8 mouse cellular contexts compared by ENCODE assay signal in genomic region chr4:140684141-140684871, GRCm38 (mm10). TPM values are rescaled to one million over a fixed set of nuclear protein-coding genes. Genes with fewer than 3 reads are reported as not detected.
DNase-seq lines count a peak whose midpoint lies in the region; ATAC-seq and TF ChIP-seq lines count a peak whose summit lies in the region.

No protein-coding gene starts in this region.

- H3K9me3 ChIP-seq in E14TG2a.4 (ENCODE audit: low read length) = no peaks in the 10 kb centered on the region
- no peaks in the 10 kb centered on the region for H3K9me3 ChIP-seq in heart, embryonic 10.5 days
- H3K9me3 ChIP-seq in limb, embryonic 11.5 days (ENCODE audit: control insufficient read depth, low read length) = no peaks in the 10 kb centered on the region
- no peaks in the 10 kb centered on the region for H3K9me3 ChIP-seq in midbrain, embryonic 10.5 days (replicated peaks)

- peak; percentile 92 for DNase-seq in heart, embryonic 10.5 days (ENCODE audit: low spot score)
- peak; percentile 85 for DNase-seq in limb, embryonic 11.5 days (ENCODE audit: low spot score)
- DNase-seq in midbrain, embryonic 10.5 days (ENCODE audit: low spot score) = peak; percentile 49
- DNase-seq in right cerebral cortex, adult 2 months (ENCODE audit: low spot score in 2 of 2) = no peak
- no peak for DNase-seq in cerebellum, adult 9-11 months
- no peak for DNase-seq in adrenal gland, postnatal 36 days

- H3K4me1 ChIP-seq in E14TG2a.4 (replicated peaks; ENCODE audit: low read depth, low read length) = peaks cover 49% of the 10 kb centered on the region
- peaks cover 2% of the 10 kb centered on the region; the same call in 1 of the 2 replicates for H3K4me1 ChIP-seq in brown adipose tissue, adult 24 weeks (ENCODE audit: control insufficient read depth, insufficient read depth, insufficient read length, low read length)
- H3K4me1 ChIP-seq in heart, embryonic 10.5 days = peaks cover 34% of the 10 kb centered on the region
- H3K4me1 ChIP-seq in limb, embryonic 11.5 days (ENCODE audit: control insufficient read depth, insufficient read depth, low read length) = peaks cover 15% of the 10 kb centered on the region; the same call in 1 of the 2 replicates
- H3K4me1 ChIP-seq in midbrain, embryonic 10.5 days = peaks cover 31% of the 10 kb centered on the region

- H3K36me3 ChIP-seq in E14TG2a.4 (ENCODE audit: insufficient read depth, low read length) = no peaks in the 10 kb centered on the region
- no peaks in the 10 kb centered on the region for H3K36me3 ChIP-seq in heart, embryonic 10.5 days
- H3K36me3 ChIP-seq in limb, embryonic 11.5 days (ENCODE audit: control insufficient read depth, insufficient read depth, low read length) = no peaks in the 10 kb centered on the region
- H3K36me3 ChIP-seq in midbrain, embryonic 10.5 days = no peaks in the 10 kb centered on the region

- H3K27me3 ChIP-seq in E14TG2a.4 (ENCODE audit: insufficient read depth, low read length) = no peaks in the 10 kb centered on the region
- 0 out of 2 replicates have a peak, but pooled peaks cover 6% of the 10 kb centered on the region for H3K27me3 ChIP-seq in heart, embryonic 10.5 days (ENCODE audit: insufficient read depth, poor library complexity, severe bottlenecking)
- no peaks in the 10 kb centered on the region for H3K27me3 ChIP-seq in limb, embryonic 11.5 days (ENCODE audit: control insufficient read depth, insufficient read depth, low read length)
- no peaks in the 10 kb centered on the region for H3K27me3 ChIP-seq in midbrain, embryonic 10.5 days (ENCODE audit: low read depth, poor library complexity, severe bottlenecking)

- TF ChIP-seq CTCF in E14TG2a.4 (conservative IDR thresholded peaks at IDR 0.05; ENCODE audit: low read length) = no peak

- peak overlapping the region; percentile 37 for H3K4me3 ChIP-seq in E14TG2a.4 (replicated peaks; ENCODE audit: low read length)
- no peak overlapping the region for H3K4me3 ChIP-seq in brown adipose tissue, adult 24 weeks (ENCODE audit: insufficient read depth, low read depth, low read length)
- peak overlapping the region; percentile 45 for H3K4me3 ChIP-seq in heart, embryonic 10.5 days
- no peak overlapping the region for H3K4me3 ChIP-seq in limb, embryonic 11.5 days (ENCODE audit: low read depth, low read length)
- H3K4me3 ChIP-seq in midbrain, embryonic 10.5 days = no peak overlapping the region

- H3K9ac ChIP-seq in limb, embryonic 11.5 days (ENCODE audit: low read length) = no peak overlapping the region

- ATAC-seq in limb, embryonic 11.5 days (ENCODE audit: insufficient number of reproducible peaks, low FRiP score, low TSS enrichment, low read depth) = peak; percentile 85

- H3K4me2 ChIP-seq in limb, embryonic 11.5 days (ENCODE audit: low read depth, severe bottlenecking) = peak overlapping the region; percentile 39

- WGBS in heart, embryonic 10.5 days = 9% methylated on average over 16 of the region's 16 CpGs
- WGBS in limb, embryonic 11.5 days = under 1% methylated on average over 16 of the region's 16 CpGs
- WGBS in midbrain, embryonic 10.5 days = 34% methylated on average over 16 of the region's 16 CpGs

- peak overlapping the region; percentile 34; the same call in 1 of the 2 replicates for H3K27ac ChIP-seq in brown adipose tissue, adult 24 weeks (replicated peaks; ENCODE audit: low read depth, low read length)
- H3K27ac ChIP-seq in heart, embryonic 10.5 days = peak overlapping the region; percentile 76
- peak overlapping the region; percentile 57; the same call in 1 of the 2 replicates for H3K27ac ChIP-seq in limb, embryonic 11.5 days (replicated peaks; ENCODE audit: low read depth, low read length)
- H3K27ac ChIP-seq in midbrain, embryonic 10.5 days (replicated peaks) = peak overlapping the region; percentile 56; the same call in 1 of the 2 replicates

RNA-seq across cellular contexts. Expression of gene Rcc2, which starts 16.0 kb away (rescaled TPM):
- 8.8 and 9.9 TPM in 2 replicates for polyA plus RNA-seq in brown adipose tissue, adult 24 weeks (2012; ENCODE audit: insufficient read depth, insufficient read length, missing spikeins)
- polyA plus RNA-seq in heart, embryonic 10.5 days (2016; fragmentation: Nextera tagmentation; extraction: Ambion mirVana) = 18.0 and 29.0 TPM in 2 replicates
- polyA plus RNA-seq in limb, embryonic 11.5 days (2014; fragmentation: Nextera tagmentation; extraction: Ambion mirVana) = 87.2 and 101 TPM in 2 replicates
- 32.6 and 35.2 TPM in 2 replicates for polyA plus RNA-seq in midbrain, embryonic 10.5 days (2016; fragmentation: Nextera tagmentation; extraction: Ambion mirVana)
- 10 to 100 TPM; 63.3 to 85.8 TPM for total RNA-seq in adrenal gland, postnatal 36 days (2021)

RNA-seq across cellular contexts. Expression of gene Arhgef10l, which starts 18.5 kb away (rescaled TPM):
- polyA plus RNA-seq in brown adipose tissue, adult 24 weeks (2012; ENCODE audit: insufficient read depth, insufficient read length, missing spikeins) = 2.2 and 3.3 TPM in 2 replicates
- 13.3 and 14.9 TPM in 2 replicates for polyA plus RNA-seq in heart, embryonic 10.5 days (2016; fragmentation: Nextera tagmentation; extraction: Ambion mirVana)
- polyA plus RNA-seq in limb, embryonic 11.5 days (2014; fragmentation: Nextera tagmentation; extraction: Ambion mirVana) = 11.8 and 12.8 TPM in 2 replicates
- polyA plus RNA-seq in midbrain, embryonic 10.5 days (2016; fragmentation: Nextera tagmentation; extraction: Ambion mirVana) = 25.1 and 32.4 TPM in 2 replicates
- total RNA-seq in adrenal gland, postnatal 36 days (2021) = 10 to 100 TPM; 11.9 to 17.7 TPM

RNA-seq across cellular contexts. Expression of gene Padi6, which starts 58.1 kb away (rescaled TPM):
- not detected in 2 replicates for polyA plus RNA-seq in brown adipose tissue, adult 24 weeks (2012; ENCODE audit: insufficient read depth, insufficient read length, missing spikeins)
- polyA plus RNA-seq in heart, embryonic 10.5 days (2016; fragmentation: Nextera tagmentation; extraction: Ambion mirVana) = not detected in 2 replicates
- 0.11 TPM in 1 of 2 replicates, not detected in the other for polyA plus RNA-seq in limb, embryonic 11.5 days (2014; fragmentation: Nextera tagmentation; extraction: Ambion mirVana)
- polyA plus RNA-seq in midbrain, embryonic 10.5 days (2016; fragmentation: Nextera tagmentation; extraction: Ambion mirVana) = 0.05 TPM in 1 of 2 replicates, not detected in the other
- not detected for total RNA-seq in adrenal gland, postnatal 36 days (2021)

Comparison
In these comparisons a context has a peak if more than half of its experiments do, and no peak if none do; other contexts are left out.
1. H3K4me3 ChIP-seq: peak in E14TG2a.4 (single experiment) and heart, embryonic 10.5 days (single experiment); none in brown adipose tissue, adult 24 weeks (single experiment), limb, embryonic 11.5 days (single experiment) and midbrain, embryonic 10.5 days (single experiment).
2. DNase-seq: peak in heart, embryonic 10.5 days (single experiment), limb, embryonic 11.5 days (single experiment) and midbrain, embryonic 10.5 days (single experiment); none in right cerebral cortex, adult 2 months (0 of 2), cerebellum, adult 9-11 months (single experiment) and adrenal gland, postnatal 36 days (0 of 2).
3. Peak in every context shown above with its lines, with median percentiles within 50 percentile points of each other: H3K27ac ChIP-seq.